Mouse (Mus musculus) heart, postnatal 10 days (tissue): ENCODE results near the gene Zfp324. TPM values are rescaled to one million over a fixed set of nuclear protein-coding genes. Genes with fewer than 3 reads are reported as not detected.

ENCODE experiments used
- DNase-seq, 2 experiments: peaks; one replicate each; pipeline ENCODE4 v3.0.0; 2021
- intact Hi-C: fragments of 180-260 bp; cut with DNase I; formaldehyde crosslinking; loops from one replicate; pipeline ENCODE4 v1.15.1; 2025
- total RNA-seq, 2 experiments: library from RNA; stranded (reverse); gene quantifications; 2 replicates each; pipeline ENCODE4 v1.2.3; 2021

The Zfp324 gene
- total RNA-seq, 2 experiments from 2014 or later = 4.0 to 7.4 TPM

DNA sequence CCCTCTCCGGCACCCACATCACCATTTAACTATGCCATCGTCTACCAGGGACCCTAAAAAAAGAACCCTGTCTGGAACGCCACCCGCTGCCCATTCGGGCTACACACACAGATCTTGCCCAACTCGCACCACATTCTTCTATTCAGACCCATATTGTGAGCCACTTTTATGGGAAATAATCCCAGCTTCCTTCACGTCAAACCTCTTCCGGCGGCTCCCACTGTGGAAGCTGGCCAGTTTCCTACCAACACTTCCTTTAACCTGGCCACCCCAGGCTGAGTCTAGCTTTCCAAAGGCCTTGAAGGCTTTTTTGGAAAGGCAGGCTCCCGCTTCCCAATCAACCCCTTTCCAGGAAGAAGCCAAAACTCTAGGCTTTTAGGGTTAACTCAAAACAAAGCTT is 40.9 kb downstream of the Zfp324 start:
- DNase-seq = no peak
- intact Hi-C loops = no loop called here

DNA sequence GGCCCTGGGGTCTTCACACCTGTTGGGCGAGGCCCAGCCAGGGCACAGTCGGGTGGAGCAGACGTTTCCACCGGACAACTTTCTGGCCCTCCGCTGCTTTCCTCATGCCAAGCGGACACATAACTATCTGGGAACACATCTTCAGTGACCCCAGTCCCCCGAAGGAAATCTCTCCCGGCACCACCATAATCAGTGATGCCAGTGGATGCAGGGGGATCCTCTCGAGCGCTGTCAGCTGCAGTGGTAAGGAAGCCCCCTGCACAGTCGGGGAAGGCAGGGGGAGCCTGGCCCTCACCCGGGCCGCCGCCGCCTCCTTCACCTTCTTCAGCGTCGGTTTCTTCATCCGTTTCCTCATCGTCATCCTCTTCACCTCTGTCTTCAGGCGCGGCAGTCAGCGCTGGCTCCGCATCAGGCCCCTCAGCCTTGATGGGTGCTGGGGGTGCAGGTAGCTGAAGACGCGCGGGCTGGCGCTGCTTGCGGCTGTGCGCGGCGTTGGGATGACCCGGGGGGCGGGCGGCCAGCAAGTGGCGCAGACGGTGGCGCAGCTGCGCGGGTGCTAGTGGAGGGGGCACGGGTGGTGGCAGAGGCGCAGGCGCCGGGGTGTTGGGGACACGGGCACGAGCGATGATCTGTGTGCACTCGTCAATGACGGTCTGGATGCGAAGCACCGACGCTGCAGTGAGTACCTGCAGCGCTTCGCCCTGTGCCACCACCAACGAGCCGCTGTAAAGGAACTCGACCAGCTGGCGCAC is 41.9 kb downstream of the Zfp324 start:
- no peak for DNase-seq
- intact Hi-C loops = loop anchor here (2.0 kb wide), 2 partner anchors 17 to 29 kb away; no protein-coding TSS in a partner anchor

DNA sequence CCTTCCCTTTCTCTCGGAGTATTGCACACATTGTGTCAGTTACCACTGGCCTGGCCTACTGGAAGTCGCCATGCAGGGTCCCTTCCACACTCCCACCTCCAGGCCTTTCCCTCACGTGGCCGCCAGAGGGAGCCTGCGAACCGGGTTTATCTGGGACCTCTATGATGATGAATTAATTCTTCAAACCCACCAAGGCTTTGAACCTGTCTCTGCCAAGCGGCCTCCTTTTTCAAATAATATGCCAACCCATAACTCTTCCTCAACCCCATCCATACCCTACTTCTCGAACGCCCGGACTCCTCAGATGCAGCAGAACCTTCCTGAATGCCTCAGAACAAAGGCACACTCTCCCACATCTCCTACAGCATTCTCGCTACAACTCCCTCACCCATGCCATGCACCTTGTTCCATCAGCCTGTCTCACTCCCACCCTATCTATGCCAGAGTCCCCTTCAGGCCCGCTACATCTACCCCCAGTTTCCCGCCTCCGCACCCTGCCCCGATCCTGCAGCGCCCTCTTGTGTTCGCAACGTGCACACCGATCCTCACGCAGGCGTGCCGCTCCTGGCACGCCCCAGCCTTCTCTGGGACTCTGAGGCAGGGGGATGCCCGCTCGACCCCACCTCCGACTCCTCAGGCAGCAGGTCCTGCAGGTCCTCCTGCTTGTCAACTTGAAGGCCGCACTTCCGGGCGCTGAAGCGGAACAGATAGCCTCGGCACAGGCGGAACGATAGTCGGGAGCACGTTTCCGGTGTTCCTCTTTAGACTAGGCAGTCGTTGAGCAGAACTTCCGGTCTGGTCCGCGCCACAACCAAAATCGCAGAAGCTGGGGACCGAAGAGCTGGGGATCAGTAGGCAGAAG is 43.7 kb downstream of the Zfp324 start:
- DNase-seq = peak; percentile 96 to 97
- intact Hi-C loops = loop anchor here (1.0 to 2.0 kb wide), 4 partner anchors 15 to 99 kb away; no protein-coding TSS in a partner anchor

DNA sequence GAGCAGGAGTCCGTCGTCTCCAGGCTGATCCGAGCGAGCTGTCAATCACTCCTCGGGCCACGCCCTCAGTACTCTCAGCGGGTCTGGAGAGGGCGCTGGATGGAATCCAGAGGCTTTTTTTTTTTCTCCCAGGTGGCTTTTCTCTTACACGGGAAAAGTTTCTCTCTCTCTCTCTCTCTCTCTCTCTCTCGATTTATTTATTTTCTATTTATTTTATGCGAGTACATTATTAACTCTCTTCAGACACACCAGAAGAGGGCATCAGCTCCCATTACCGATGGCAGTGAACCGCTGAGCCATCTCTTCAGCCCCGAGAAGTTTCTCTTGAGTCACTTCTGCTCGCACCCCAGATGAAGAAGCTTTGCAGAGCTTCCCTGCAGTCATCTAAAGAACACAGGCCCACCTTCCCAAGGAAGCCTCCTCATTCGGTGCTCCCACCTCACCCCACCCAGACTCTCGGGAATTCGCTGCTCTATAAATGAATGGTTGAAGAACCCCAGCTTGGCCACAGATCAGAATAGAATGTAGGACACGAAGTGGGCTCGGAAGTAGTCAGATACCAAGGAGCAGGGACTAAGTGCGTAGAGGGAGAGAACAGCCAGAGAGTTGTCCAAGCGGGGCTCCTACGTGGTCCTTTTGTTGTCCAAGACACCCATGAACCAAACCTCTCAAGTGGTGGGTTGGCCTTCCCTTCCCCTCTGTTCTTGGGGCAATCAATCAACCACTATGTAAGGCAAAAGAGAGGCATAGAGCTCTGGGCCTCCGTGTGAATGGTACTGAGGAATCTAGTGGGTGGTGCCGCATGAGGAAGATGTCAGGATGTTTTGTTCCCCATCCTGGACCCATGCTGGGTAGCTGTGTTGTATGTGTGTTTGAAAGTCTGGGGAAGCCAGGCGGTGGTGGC is 44.6 kb downstream of the Zfp324 start, which contains the start of gene Zbtb45:
Gene Zbtb45 (minus strand): TSS at position 30 of the 904 bp plus-strand sequence.
- intact Hi-C loops = no loop called here
- peak in 1 of 2 experiments; percentile 32 for DNase-seq

DNA sequence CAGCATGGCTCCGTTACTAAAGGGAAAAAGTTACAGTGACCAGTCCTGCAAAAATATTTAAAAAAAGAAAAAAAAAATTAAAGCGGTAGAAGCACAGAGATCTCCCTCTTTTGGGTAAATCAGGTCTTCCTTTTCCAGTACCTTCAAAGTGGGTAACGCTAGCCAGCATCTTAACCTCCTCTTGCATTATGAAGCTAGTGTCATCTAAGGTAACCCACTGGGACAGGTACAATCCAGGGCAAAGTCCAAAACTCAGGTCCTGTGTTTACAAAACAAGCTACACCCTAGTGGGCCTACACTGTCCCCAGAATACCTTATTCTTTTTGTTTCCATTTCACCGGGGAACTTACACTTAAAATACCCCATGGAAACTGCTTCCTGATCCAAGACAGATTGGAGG is 48.0 kb downstream of the Zfp324 start:
- DNase-seq = no peak
- intact Hi-C loops = no loop called here

DNA sequence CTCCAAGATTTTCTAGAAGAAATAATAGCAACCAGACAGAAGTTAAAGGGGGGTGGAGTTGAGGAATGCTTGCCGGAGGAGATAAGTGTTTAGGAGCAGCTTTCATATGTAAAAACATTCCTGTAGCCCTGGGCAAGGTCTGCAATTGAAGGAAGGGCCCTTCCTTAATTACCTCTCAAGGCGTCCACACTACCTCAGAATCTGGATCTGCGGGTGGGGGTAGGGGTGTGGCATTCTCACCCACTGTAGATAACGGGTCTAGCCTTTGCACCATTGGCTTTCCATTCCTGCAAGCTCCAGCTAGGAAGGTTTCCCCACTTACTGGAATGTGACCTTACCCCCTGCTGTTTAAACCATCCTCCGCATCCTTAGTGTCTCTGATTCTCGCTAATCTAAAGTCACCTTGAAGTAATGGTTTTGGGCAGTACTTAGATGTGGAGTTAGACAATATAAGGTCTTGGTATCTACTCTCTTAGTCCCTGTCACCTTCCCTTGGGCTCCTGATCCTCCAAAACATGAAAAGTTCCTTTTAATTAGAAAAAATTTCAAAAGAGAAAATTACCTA is 48.7 kb downstream of the Zfp324 start:
- no peak for DNase-seq
- intact Hi-C loops = no loop called here

DNA sequence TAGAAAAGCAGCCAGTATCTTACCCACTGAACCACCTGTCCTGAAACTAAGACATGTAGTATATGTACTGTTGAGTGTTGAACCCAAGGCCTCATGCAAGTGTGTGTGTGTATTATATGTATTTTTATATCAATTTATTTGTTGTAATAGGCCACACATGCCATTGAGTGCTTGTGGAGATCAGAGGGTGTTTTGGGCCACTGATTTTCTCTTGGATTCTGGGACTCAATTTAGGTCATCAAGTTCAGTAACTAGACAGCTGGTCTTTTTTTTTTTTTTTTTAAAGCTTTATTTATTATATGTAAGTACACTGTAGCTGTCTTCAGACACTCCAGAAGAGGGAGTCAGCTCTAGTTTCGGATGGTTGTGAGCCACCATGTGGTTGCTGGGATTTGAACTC is 49.6 kb downstream of the Zfp324 start:
- intact Hi-C loops = no loop called here
- DNase-seq = no peak

DNA sequence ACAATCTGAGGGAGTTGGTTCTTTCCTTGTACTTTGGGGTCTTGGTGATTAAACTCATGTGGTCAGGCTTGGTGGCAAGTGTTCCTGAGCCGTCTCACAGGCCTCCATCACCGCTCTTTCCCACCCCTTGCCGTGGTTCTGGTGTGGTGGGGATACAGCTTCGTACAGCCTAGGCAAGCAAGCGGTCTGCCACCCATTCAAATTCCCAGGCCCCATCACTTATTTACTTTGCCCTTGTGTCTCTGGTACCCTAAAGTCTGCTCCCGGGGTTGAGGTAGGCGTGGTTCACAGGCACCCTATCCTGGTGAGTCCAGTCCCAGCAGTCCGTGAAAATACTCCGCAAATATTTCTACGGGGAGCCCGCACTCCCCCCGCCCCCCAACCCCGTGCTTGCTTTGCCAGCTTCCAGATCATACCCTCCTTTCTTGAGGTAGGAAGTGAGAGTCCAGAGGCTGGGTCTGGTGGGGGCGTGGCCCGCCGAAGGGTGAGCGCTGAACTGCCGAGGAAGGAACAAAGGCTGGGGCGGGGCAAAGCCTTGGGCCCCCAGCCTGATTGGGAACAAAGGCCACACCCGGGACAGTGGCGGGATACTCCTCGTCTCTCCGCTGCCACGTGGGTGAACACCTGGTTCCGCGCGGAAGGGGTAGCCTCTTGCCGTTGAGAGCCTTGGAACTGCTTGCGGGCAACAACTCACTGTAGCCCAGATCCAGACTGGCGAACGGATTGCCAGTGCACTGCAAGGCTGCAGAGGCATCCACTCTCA is 57.3 kb downstream of the Zfp324 start:
- peak; percentile 70 to 72 for DNase-seq
- intact Hi-C loops = no loop called here

Other genes with a start within 250 kb of the Zfp324 start
- gene Vmn2r56, start 230.8 kb upstream of the Zfp324 start, total RNA-seq = not detected
- 1 to 10 TPM; 2.0 to 2.8 TPM for gene Zscan18, start 162.2 kb upstream of the Zfp324 start, total RNA-seq
- 1 to 10 TPM; 7.5 to 9.2 TPM for gene Zfp329, start 147.0 kb upstream of the Zfp324 start, total RNA-seq
- 10 to 100 TPM; 17.4 to 20.9 TPM for gene Zfp110, start 131.1 kb upstream of the Zfp324 start, total RNA-seq
- gene Zfp128, start 84.7 kb upstream of the Zfp324 start, total RNA-seq = 1 to 10 TPM; 3.6 to 4.8 TPM
- gene Zscan22, start 68.0 kb upstream of the Zfp324 start, total RNA-seq = 1 to 10 TPM; 5.5 to 6.8 TPM
- 100 to 1,000 TPM; 740 to 748 TPM for gene Rps5, start 43.5 kb upstream of the Zfp324 start, total RNA-seq
- under 1 TPM; 0.36 to 0.37 TPM for gene Rnf225, start 38.4 kb upstream of the Zfp324 start, total RNA-seq
- gene Zfp446, start 12.0 kb downstream of the Zfp324 start, total RNA-seq = 1 to 10 TPM; 3.9 to 4.4 TPM
- not detected for gene Slc27a5, start 32.4 kb downstream of the Zfp324 start, total RNA-seq
- 100 to 1,000 TPM; 148 to 165 TPM for gene Trim28, start 33.3 kb downstream of the Zfp324 start, total RNA-seq
- 10 to 100 TPM in 1 of 2 experiments, 1 to 10 TPM in 1; 9.7 to 11.8 TPM for gene Zbtb45, start 44.2 kb downstream of the Zfp324 start, total RNA-seq
- 100 to 1,000 TPM; 137 to 143 TPM for gene Chmp2a, start 69.0 kb downstream of the Zfp324 start, total RNA-seq
- 100 to 1,000 TPM; 185 to 188 TPM for gene Ube2m, start 72.4 kb downstream of the Zfp324 start, total RNA-seq
- under 1 TPM; 0.72 to 0.92 TPM for gene Mzf1, start 88.9 kb downstream of the Zfp324 start, total RNA-seq
- gene Vmn1r85, start 129.3 kb downstream of the Zfp324 start, total RNA-seq = not detected
- not detected for gene Vmn1r86, start 154.1 kb downstream of the Zfp324 start, total RNA-seq
- gene Vmn1r87, start 174.3 kb downstream of the Zfp324 start, total RNA-seq = not detected
- under 1 TPM; 0.07 TPM for gene Vmn1r88, start 193.7 kb downstream of the Zfp324 start, total RNA-seq
- not detected for gene Vmn1r89, start 247.2 kb downstream of the Zfp324 start, total RNA-seq